Mouse (Mus musculus) testis, adult 2 months (tissue): ENCODE data around the gene Vwa3a.

ENCODE experiments used
- CTCF ChIP-seq: fragments of 200-500 bp; IDR thresholded peaks from 2 replicates; pipeline ENCODE4 v1.5.1; 2012; ENCODE audit warnings: low read depth, mild to moderate bottlenecking, inconsistent platforms, low read length, moderate library complexity; ENCODE audit not compliant: control insufficient read depth, insufficient read depth, insufficient replicate concordance
- POLR2A ChIP-seq: fragments of 200-500 bp; IDR thresholded peaks from 2 replicates; pipeline ENCODE4 v1.6.1; 2012; ENCODE audit warnings: low read depth, mild to moderate bottlenecking, inconsistent platforms, low read length, moderate library complexity; ENCODE audit not compliant: control insufficient read depth

DNA sequence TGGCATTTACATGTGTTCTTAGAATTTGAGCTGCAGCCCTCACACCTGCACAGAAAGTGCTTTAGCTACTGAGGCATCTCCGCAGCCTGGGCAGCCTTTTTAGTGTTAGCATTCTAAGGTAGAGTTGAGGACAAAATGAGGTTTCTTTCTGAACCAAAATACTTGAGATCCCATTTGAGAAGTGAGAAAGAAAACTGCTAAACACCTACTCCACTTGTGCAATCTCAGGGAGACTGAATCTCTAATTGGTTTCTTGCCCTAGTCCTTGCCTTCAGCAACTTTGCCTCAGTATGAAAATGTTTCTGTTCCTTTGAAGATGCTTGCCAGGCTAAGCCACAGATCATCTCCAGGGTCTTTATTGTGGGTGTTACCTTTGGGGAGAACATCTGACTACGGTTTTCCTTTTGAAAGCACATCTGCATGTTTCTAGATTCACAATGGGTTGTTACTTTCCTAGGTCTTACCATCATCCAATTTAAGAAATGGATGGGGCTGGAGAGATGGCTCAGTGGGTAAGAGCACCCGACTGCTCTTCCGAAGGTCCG lies 45.2 kb upstream of the Vwa3a start:
- TF ChIP-seq CTCF: no peak
- no peak for TF ChIP-seq POLR2A
